Mouse (Mus musculus) 3134 (cell line): Measurements from ENCODE around the gene St6galnac5.
A peak's percentile ranks its signal among the peaks of the same experiment; 100 is the strongest.
"Not testable (repeated sequence)": the region's sequence is repeated elsewhere in the genome, so short reads cannot be mapped to it uniquely, and the experiment has no call there.

Experiments
- DNase-seq: peaks from one replicate; pipeline ENCODE4 v3.0.0-alpha.2; 2011; ENCODE audit warnings: low spot score; ENCODE audit not compliant: insufficient read length; ENCODE audit errors: extremely low read depth

The St6galnac5 gene

DNA sequence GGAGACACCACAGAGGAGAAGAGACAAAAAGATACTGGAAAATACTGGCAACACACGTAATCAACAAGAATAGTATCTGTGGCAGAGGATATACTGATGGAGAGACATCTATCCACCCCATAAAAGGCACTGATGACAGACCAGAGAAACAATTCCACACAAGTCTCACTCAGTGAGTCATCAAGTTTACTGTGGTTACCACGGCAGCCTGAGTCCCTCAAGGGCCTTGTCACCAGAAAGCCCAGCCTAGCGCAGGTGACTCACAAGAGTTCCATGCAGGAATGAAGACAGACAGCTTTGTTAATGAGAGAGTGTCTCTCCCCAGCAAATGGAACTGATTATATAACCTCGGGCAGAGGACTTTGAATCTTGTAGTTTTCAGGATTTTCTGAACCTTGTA, 168.1 kb downstream of the St6galnac5 start:
- peak; percentile 78 for DNase-seq

DNA sequence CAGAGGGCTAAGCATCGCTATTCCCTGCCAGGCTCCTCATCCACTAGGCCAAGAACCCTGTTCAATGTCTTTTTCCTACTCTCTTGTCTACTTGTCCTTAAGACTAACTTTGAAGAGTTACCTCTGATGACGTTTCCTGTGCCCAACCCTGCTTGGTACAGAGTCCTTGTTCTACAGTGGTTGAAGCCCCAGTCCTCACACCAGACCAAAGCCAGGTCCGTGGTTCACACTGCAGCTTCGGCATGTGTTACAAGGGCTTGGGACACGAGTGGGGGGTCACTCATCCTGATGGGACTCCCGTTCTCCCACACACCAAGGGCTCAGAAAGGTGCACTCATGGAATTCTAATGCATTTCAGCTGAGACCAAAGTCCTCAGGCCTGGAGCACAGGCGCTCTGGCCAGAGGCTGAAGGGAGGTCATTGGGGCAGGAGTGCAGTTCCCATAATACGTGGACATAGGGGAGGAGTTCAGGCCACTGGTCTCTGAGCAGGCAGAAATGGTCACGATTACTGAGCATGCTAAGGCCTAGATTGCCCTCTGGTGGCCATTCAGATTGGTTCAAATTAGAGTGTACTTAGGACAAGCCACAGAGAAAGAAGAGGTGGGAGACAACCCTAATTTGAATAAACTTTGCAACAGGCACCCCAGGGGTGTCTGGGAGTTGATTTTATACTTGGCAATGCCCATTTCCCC, 182.2 kb downstream of the St6galnac5 start:
- DNase-seq: peak; percentile 28

DNA sequence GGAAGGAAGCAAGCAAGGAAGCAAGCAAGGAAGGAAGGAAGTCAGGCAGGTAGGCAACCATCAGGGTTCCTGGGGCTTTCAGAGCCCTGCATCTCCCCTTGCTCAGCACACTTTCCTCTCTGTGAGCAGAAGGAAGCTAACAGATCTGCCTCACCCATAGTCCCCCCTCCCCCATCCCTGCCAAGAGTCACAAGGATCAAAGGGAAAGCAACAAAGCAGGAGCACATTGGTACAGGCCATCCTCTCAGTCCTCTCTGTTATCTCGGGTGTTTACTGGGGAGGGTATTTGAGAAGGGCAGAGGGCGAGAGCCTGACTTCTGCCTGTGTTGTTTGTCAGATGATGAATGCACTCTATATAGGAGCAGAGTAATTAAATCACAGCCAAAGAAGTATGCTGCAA, 184.7 kb downstream of the St6galnac5 start:
- no peak for DNase-seq

DNA sequence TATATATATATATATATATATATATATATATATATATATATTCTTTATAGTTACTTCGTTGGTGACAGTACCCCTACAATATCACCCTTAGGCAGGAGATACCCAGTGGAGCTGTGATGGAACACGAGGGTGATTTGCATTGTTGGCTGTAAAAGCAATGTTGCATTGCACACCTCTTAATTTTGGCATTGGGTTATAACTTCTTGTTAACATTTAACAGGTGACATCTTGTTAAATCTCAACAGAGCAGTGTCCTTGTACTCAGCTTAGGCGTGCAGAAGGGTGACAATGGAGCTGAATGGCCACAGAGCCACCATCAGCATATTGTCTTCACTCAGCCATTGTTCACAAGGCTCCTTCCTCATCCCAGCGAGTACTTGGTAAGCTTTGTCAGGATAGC, 185.8 kb downstream of the St6galnac5 start:
- DNase-seq: no peak

DNA sequence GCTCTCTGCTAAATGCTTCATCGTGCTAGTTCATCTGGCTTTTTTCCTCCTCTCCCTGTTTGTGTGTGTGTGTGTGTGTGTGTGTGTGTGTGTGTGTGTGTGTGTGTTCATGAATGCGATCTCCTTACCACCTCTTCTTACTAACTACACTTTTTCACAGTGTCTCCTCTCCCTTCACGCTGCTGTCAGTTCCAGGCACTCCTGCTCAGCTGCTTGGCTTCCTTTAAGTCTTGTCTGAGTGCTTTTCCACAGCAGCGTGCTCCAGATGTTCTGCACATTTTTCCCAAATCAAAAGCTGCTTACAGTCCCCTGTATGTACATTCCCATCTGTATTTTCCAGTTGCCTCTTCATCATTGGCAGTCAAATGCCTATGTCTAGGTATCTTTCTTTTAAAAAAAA, 189.0 kb downstream of the St6galnac5 start:
- no peak for DNase-seq

DNA sequence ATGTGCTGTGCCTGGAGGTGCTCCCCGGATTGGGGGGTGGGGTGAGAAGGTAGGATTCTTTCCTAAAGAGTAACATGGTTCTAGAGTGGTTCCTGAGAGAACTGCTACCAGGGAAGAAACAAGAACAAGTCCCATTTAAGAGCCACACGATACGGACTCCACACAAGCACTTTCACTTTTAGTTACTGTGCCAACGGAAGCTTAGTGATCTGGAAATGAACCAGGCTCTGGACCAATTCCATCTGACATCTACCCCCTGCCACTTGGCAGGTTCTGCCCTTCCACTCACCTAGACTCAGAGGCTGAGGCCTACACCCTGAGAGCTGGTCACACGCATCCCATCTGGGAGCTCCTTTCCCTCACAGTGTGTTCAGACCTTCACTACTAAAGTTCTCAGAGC, 189.4 kb downstream of the St6galnac5 start:
- no peak for DNase-seq

DNA sequence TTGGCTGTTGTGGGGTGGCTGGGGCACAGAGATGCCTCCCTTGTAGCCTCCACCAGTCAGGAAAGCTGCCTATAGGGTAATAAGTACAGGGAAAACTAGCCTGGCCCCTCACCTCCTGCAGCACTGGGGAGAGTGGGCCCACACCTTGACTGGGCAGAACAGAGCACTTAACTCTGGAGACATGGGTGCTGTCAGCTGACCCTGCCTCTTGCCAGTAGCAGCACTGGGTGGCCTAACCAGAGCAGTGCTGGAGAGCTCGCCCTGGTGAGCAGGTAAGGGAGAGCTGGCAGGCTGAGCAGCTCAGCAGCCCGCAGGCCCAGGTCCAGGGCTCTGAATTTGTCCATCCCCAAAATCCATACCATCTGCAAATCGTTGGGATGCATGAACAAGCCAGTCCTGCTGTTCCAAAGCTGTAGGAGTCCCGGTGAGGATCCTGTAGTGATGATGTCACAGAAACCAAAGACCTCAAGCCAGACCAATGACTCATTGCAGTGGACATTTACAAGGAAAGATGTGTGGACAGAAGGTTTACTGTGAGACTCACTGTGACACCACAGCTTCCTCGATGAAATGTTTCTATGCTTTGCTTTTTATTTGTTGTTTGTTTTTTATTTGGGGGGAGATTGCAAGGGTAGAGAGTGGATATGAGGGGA, 193.6 kb downstream of the St6galnac5 start:
- DNase-seq: peak; percentile 74

DNA sequence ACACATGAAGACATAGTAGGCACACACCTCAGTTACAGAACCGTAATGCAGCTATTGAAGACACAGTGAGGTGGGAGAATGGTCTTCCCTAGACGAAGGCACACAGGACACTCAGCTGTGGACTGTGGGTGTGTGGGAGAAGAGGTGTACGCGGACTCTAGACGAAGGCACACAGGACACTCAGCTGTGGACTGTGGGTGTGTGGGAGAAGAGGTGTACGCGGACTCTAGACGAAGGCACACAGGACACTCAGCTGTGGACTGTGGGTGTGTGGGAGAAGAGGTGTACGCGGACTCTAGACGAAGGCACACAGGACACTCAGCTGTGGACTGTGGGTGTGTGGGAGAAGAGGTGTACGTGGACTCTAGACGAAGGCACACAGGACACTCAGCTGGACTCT, 197.7 kb downstream of the St6galnac5 start:
- DNase-seq: not testable (repeated sequence)

DNA sequence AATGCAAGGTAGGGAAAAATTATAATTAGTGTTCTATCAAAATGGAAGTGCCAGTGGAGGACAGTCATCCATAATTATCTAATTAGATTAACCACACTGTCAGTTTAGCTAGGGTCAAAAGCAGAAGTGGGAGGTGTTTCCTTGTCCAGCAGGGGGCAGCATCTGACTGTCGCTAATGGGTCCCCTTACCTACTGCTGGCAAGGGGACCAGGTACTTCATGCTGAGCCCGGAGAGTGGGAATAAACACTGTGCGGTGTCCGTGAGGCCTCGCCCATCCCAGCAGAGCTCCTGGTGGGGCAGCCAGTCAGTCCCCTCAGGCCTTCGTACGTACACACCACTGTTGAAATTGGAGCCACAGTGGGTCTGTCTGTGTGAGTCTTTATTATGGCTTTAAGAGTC, 198.3 kb downstream of the St6galnac5 start:
- DNase-seq: peak; percentile 54

DNA sequence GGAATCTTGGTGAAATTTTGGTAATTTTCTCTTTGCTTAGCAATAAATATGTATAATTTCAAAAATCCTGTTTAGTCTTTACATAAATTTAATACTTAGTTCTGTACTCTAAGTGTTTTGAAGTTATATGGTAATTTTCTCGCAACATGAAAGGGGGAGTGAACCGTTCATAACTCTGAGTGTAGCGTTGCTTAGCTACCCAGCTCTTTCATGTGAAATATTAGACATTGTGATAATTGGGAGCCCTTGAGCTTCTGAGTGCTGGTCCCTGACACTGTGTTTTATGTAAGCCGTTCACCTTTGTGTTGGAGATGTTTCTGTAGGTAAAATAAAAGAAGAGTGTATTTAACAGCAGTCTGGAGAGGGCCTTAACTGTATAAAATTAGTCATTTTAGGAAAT, 202.2 kb downstream of the St6galnac5 start:
- DNase-seq: no peak

DNA sequence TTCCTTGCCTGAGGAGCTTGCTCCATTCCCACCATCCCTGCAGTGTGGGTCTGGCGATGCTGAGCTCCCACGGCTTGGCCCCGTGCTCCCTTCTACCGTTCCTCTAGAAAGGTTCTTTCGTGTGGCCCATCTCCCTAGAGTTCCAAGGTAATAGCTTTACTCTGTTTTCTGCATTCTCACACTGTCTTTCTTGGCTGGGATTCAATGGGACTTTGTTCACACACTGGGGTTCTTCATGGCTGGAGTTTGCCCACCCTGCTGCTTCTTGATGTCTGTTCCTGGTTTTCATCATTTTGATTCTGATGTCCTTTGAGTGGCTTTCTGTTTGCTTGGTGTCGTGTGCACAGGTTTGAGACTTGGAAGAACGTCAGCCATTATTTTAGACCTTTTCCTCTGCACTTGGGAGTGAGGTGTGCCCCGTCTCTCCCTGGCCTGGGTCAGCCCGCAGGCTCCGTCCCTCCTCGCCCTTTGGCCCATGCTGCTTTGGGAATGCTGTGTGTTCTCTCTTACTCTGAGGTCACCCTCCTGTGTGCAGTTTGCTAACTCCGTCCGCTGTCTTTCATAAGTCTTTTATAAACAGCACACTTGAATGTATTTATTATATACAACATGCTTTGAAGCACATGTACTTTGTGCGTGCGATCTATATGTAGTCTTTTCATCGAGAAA, 205.0 kb downstream of the St6galnac5 start:
- DNase-seq: no peak

DNA sequence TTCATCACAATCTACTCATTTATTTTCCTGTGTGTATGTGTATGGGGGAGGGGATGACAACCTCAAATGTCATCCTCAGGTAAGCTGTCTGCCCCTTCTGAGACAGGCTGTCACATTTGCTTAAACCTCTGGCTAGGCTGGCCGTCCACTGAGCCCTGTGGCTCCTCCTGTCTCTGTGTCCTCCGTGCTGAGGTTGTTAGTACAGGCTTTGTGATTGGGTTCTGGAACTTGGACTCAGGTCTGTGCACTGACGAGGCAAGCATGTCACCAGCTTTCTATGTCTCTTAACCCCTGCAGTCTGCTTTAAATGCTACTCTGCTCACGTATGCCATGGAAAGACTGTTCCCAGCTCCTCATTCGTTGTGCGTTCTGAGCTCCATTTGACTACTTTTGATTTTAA, 205.7 kb downstream of the St6galnac5 start:
- no peak for DNase-seq

DNA sequence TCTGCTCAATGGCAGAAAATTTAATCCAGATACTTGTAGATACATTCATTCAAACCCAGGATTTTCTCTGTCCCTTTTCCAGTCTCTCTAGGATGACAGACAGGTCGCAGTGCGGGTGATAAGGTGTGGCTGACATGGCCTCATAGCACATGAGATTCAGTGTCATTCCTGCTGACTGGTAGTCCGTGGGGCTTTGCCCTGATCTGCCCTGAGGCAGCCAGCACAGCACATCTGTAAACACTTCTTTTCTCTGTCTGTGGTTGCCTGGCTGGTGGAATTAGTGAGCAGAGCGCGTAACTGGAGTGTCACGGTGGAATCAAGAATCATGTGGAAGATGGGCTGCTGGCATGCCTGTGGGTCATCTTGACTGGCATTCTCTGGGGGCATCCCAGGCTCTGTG, 212.0 kb downstream of the St6galnac5 start:
- no peak for DNase-seq

DNA sequence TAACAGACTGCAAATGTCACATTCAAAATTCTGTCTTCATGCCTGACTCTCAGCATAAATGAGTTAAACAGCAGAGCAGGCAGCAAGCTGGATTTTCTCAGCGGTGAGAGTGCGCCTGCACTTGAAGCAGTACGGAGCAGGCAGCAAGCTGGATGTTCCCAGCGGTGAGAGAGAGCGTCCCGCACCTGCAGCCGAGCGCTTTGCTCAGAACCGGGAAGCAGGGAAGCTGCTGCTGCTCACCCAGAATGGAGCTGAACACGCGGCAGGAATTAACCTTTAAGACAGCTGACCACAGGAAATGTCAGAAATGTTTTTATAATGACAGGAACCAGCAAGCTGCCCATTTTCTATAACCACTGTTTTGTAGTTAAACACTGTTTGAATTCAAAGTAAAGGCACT, 214.6 kb downstream of the St6galnac5 start:
- DNase-seq: peak; percentile 69
